8 mouse cellular contexts compared by ENCODE assay signal in the genomic region with DNA sequence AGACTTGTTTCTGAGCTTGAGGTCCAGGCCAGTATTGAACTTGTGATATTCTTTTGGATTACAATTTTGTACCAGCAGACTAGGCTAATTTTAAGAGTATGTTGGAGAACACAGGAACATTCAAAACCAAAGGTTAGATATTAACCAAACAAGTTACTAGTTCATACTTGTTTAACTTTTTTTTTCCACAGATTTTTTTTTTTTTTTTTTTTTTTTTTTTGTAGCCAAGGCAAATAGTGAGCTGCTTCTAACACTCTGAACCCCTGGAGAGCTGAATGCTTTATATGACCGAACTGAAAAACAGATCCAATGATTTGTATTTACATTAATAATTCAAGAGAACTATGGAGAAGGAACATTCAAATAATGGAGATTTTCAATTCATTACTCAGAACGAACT. TPM values are rescaled to one million over a fixed set of nuclear protein-coding genes. Genes with fewer than 3 reads are reported as not detected.
DNase-seq lines count a peak whose midpoint lies in the region; ATAC-seq and TF ChIP-seq lines count a peak whose summit lies in the region.

No protein-coding gene starts in this region.

- 54% methylated on average over 2 of the region's 2 CpGs for whole genome bisulfite sequencing in heart, embryonic 10.5 days
- 36% methylated on average over 2 of the region's 2 CpGs for WGBS in lung, embryonic 16.5 days
- 20% methylated on average over 2 of the region's 2 CpGs for WGBS in hindbrain, postnatal 0 days
- 38% methylated on average over 2 of the region's 2 CpGs for WGBS in neural tube, embryonic 15.5 days

- peaks cover 5% of the 10 kb centered on the region; the same call in 1 of the 2 replicates for H3K4me1 ChIP-seq in heart, embryonic 10.5 days
- peaks cover 4% of the 10 kb centered on the region for H3K4me1 ChIP-seq in lung, embryonic 16.5 days (replicated peaks; ENCODE audit: control insufficient read depth, insufficient read depth, low read length)
- no peaks in the 10 kb centered on the region for H3K4me1 ChIP-seq in hindbrain, postnatal 0 days (ENCODE audit: insufficient read depth, low read length)
- H3K4me1 ChIP-seq in neural tube, embryonic 15.5 days, result peaks cover 10% of the 10 kb centered on the region

- TF ChIP-seq CTCF in hindbrain, postnatal 0 days (IDR thresholded peaks at IDR 0.05; ENCODE audit: low read depth), result no peak

- H3K4me2 ChIP-seq in lung, embryonic 16.5 days (ENCODE audit: low read depth, low read length), result peak overlapping the region; percentile 14; the same call in 1 of the 2 replicates
- peak overlapping the region; percentile 68 for H3K4me2 ChIP-seq in hindbrain, postnatal 0 days (ENCODE audit: low read depth, low read length)
- H3K4me2 ChIP-seq in neural tube, embryonic 15.5 days, result peak overlapping the region; percentile 61

- no peaks in the 10 kb centered on the region for H3K36me3 ChIP-seq in heart, embryonic 10.5 days
- no peaks in the 10 kb centered on the region for H3K36me3 ChIP-seq in lung, embryonic 16.5 days (ENCODE audit: control insufficient read depth, insufficient read depth, low read length)
- no peaks in the 10 kb centered on the region for H3K36me3 ChIP-seq in hindbrain, postnatal 0 days (ENCODE audit: insufficient read depth, low read length)
- no peaks in the 10 kb centered on the region for H3K36me3 ChIP-seq in neural tube, embryonic 15.5 days

- intact Hi-C loops in heart, postnatal 25 days (cut with DNase I), result no loop called here

- no peak overlapping the region for H3K27ac ChIP-seq in heart, embryonic 10.5 days
- H3K27ac ChIP-seq in lung, embryonic 16.5 days (ENCODE audit: low read length), result no peak overlapping the region
- H3K27ac ChIP-seq in hindbrain, postnatal 0 days, result no peak overlapping the region
- H3K27ac ChIP-seq in neural tube, embryonic 15.5 days (replicated peaks), result no peak overlapping the region

- no peak for ATAC-seq in lung, embryonic 16.5 days (ENCODE audit: low read depth)
- ATAC-seq in hindbrain, postnatal 0 days, result no peak
- no peak for ATAC-seq in neural tube, embryonic 15.5 days (ENCODE audit: low FRiP score)

- no peaks in the 10 kb centered on the region for H3K9me3 ChIP-seq in heart, embryonic 10.5 days
- H3K9me3 ChIP-seq in lung, embryonic 16.5 days (ENCODE audit: control insufficient read depth, low read length), result no peaks in the 10 kb centered on the region
- H3K9me3 ChIP-seq in hindbrain, postnatal 0 days (ENCODE audit: low read length), result no peaks in the 10 kb centered on the region
- no peaks in the 10 kb centered on the region for H3K9me3 ChIP-seq in neural tube, embryonic 15.5 days (replicated peaks)

- H3K4me3 ChIP-seq in heart, embryonic 10.5 days, result peak overlapping the region; percentile 76; the same call in 1 of the 2 replicates
- no peak overlapping the region for H3K4me3 ChIP-seq in lung, embryonic 16.5 days (ENCODE audit: low read length)
- H3K4me3 ChIP-seq in hindbrain, postnatal 0 days (ENCODE audit: low read length), result peak overlapping the region; percentile 58
- peak overlapping the region; percentile 66; the same call in 1 of the 2 replicates for H3K4me3 ChIP-seq in neural tube, embryonic 15.5 days (replicated peaks)

- no peak for DNase-seq in heart, embryonic 10.5 days (ENCODE audit: low spot score)
- no peak for DNase-seq in heart, postnatal 25 days (ENCODE audit: low spot score)
- DNase-seq in lung, postnatal 36 days, result no peak
- no peak for DNase-seq in hindbrain, postnatal 0 days (ENCODE audit: low spot score)
- DNase-seq in cerebellum, adult 9-10 months, result no peak
- DNase-seq in ovary, adult 18-20 months (ENCODE audit: low spot score), result no peak

- H3K9ac ChIP-seq in lung, embryonic 16.5 days (ENCODE audit: low read length), result no peak overlapping the region
- peak overlapping the region; percentile 62; the same call in 1 of the 2 replicates for H3K9ac ChIP-seq in hindbrain, postnatal 0 days (replicated peaks; ENCODE audit: low read length)
- no peak overlapping the region for H3K9ac ChIP-seq in neural tube, embryonic 15.5 days (replicated peaks)

- no peaks in the 10 kb centered on the region for H3K27me3 ChIP-seq in heart, embryonic 10.5 days (ENCODE audit: insufficient read depth, poor library complexity, severe bottlenecking)
- no peaks in the 10 kb centered on the region for H3K27me3 ChIP-seq in lung, embryonic 16.5 days (ENCODE audit: control insufficient read depth, insufficient read depth, low read depth, low read length)
- no peaks in the 10 kb centered on the region for H3K27me3 ChIP-seq in hindbrain, postnatal 0 days (ENCODE audit: insufficient read depth, low read length)
- no peaks in the 10 kb centered on the region for H3K27me3 ChIP-seq in neural tube, embryonic 15.5 days (replicated peaks)

RNA-seq across cellular contexts. Expression of a gene that starts 0.9 kb away (rescaled TPM):
- polyA plus RNA-seq in heart, embryonic 10.5 days (2016; fragmentation: Nextera tagmentation; extraction: Ambion mirVana), result 12.1 and 12.5 TPM in 2 replicates
- total RNA-seq in heart, postnatal 25 days (2021), result 10 to 100 TPM; 24.8 to 25.3 TPM
- 18.9 and 19.1 TPM in 2 replicates for polyA plus RNA-seq in lung, embryonic 16.5 days (2015; fragmentation: Nextera tagmentation; extraction: Ambion mirVana)
- total RNA-seq in hindbrain, postnatal 0 days (2014; rRNA removed), result 6.5 and 14.7 TPM in 2 replicates
- polyA plus RNA-seq in hindbrain, postnatal 0 days (2015; fragmentation: Nextera tagmentation; extraction: Ambion mirVana), result 25.6 and 26.1 TPM in 2 replicates
- 30.1 and 32.6 TPM in 2 replicates for polyA plus RNA-seq in neural tube, embryonic 15.5 days (2015; fragmentation: Nextera tagmentation; extraction: Ambion mirVana)

RNA-seq across cellular contexts. Expression of a gene that starts 31.1 kb away (rescaled TPM):
- polyA plus RNA-seq in heart, embryonic 10.5 days (2016; fragmentation: Nextera tagmentation; extraction: Ambion mirVana), result 7.4 and 8.1 TPM in 2 replicates
- 10 to 100 TPM; 33.9 to 39.1 TPM for total RNA-seq in heart, postnatal 25 days (2021)
- 10.4 and 11.1 TPM in 2 replicates for polyA plus RNA-seq in lung, embryonic 16.5 days (2015; fragmentation: Nextera tagmentation; extraction: Ambion mirVana)
- 11.5 and 14.1 TPM in 2 replicates for total RNA-seq in hindbrain, postnatal 0 days (2014; rRNA removed)
- 12.6 and 14.8 TPM in 2 replicates for polyA plus RNA-seq in hindbrain, postnatal 0 days (2015; fragmentation: Nextera tagmentation; extraction: Ambion mirVana)
- 11.7 and 12.3 TPM in 2 replicates for polyA plus RNA-seq in neural tube, embryonic 15.5 days (2015; fragmentation: Nextera tagmentation; extraction: Ambion mirVana)

Comparison
In these comparisons a context has a peak if more than half of its experiments do, and no peak if none do; other contexts are left out.
1. H3K4me2 ChIP-seq: peak in every context shown above with its lines; median percentile 68 in hindbrain, postnatal 0 days; 61 in neural tube, embryonic 15.5 days; 14 in lung, embryonic 16.5 days.